Mouse (Mus musculus): ENCODE measurements around the gene Ptpn22. TPM values are rescaled to one million over a fixed set of nuclear protein-coding genes. Genes with fewer than 3 reads are reported as not detected.
A peak's percentile ranks its signal among the peaks of the same experiment; 100 is the strongest.

Ptpn22 gene
- polyA plus RNA-seq, 1 experiment, result 0.77 TPM

DNA sequence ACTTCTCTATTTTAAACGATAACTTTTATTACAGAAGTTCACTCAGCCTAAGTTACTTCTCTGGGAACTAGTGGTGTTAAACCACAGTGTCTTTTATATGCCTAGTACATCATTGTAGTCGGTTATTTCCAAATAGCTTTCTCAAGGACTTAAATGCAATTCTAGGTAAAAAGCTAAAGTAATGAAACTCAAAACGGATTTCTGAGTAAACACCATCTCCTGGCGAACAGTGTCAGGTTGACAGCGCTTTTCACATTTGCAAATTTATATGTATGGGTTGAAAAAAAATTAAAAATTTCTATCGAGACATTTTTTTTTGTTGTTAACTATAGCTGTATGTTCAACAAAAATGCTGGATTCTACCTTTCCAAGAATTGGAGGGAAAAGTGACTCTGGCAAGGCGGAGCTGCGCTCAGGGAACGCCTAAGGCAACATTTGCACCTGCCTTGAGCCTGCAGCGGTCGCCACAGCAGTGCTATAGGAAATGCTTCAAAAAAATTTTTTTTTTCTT is 53.9 kb downstream of the Ptpn22 start:
- Histone ChIP-seq H3K36me3 (ENCODE audit: control insufficient read depth, insufficient read depth, low read length) (peaks cover 7% of the 10 kb centered on the region), H3K4me1 (ENCODE audit: control insufficient read depth, insufficient read depth, low read length) (no peaks in the 10 kb centered on the region), H3K27me3 (ENCODE audit: control insufficient read depth, insufficient read depth, low read length) (no peaks in the 10 kb centered on the region), H3K27ac (ENCODE audit: control insufficient read depth, insufficient read depth, low read depth, low read length) (peak overlapping the region; percentile 97), H3K4me3 (ENCODE audit: control insufficient read depth, low read depth, low read length) (peak overlapping the region; percentile 100)
- TF ChIP-seq CTCF (IDR thresholded peaks at IDR 0.05; ENCODE audit: control insufficient read depth, insufficient read depth, insufficient replicate concordance, low read depth, low read length) (no peak), POLR2A (IDR thresholded peaks at IDR 0.05; ENCODE audit: control insufficient read depth, low read depth, low read length) (no peak)

- peak within 1 kb of the TSS; percentile 97 for H3K27ac ChIP-seq (ENCODE audit: control insufficient read depth, insufficient read depth, low read depth, low read length)
- H3K4me3 ChIP-seq (ENCODE audit: control insufficient read depth, low read depth, low read length), result peak within 1 kb of the TSS; percentile 100
- no peaks in the 10 kb centered on the region for H3K4me1 ChIP-seq (ENCODE audit: control insufficient read depth, insufficient read depth, low read length)
- H3K27me3 ChIP-seq (ENCODE audit: control insufficient read depth, insufficient read depth, low read length), result no peaks in the 10 kb centered on the region
- H3K36me3 ChIP-seq (ENCODE audit: control insufficient read depth, insufficient read depth, low read length), result peaks cover 7% of the 10 kb centered on the region
- peak; percentile 91 for TF ChIP-seq POLR2A (IDR thresholded peaks at IDR 0.05; ENCODE audit: control insufficient read depth, low read depth, low read length)
- TF ChIP-seq CTCF (IDR thresholded peaks at IDR 0.05; ENCODE audit: control insufficient read depth, insufficient read depth, insufficient replicate concordance, low read depth, low read length), result 0 out of 2 replicates have a peak, but pooled peaks have one; percentile 16
These were observed 54.5 kb downstream of the Ptpn22 start, which contains the start of gene Rsbn1 for GRCm38 (mm10) chr3:103914010-103914669. Gene Rsbn1, plus strand, starts transcription at chr3:103914120.

- H3K4me3 ChIP-seq (ENCODE audit: control insufficient read depth, low read depth, low read length), result peak overlapping the region; percentile 100
- no peaks in the 10 kb centered on the region for H3K4me1 ChIP-seq (ENCODE audit: control insufficient read depth, insufficient read depth, low read length)
- no peak for TF ChIP-seq CTCF (IDR thresholded peaks at IDR 0.05; ENCODE audit: control insufficient read depth, insufficient read depth, insufficient replicate concordance, low read depth, low read length)
- TF ChIP-seq POLR2A (IDR thresholded peaks at IDR 0.05; ENCODE audit: control insufficient read depth, low read depth, low read length), result no peak
- H3K27me3 ChIP-seq (ENCODE audit: control insufficient read depth, insufficient read depth, low read length), result no peaks in the 10 kb centered on the region
- peak overlapping the region; percentile 97 for H3K27ac ChIP-seq (ENCODE audit: control insufficient read depth, insufficient read depth, low read depth, low read length)
- H3K36me3 ChIP-seq (ENCODE audit: control insufficient read depth, insufficient read depth, low read length), result peaks cover 7% of the 10 kb centered on the region
These were observed 55.3 kb downstream of the Ptpn22 start for GRCm38 (mm10) chr3:103914732-103915508.

- peaks cover 7% of the 10 kb centered on the region for H3K36me3 ChIP-seq (ENCODE audit: control insufficient read depth, insufficient read depth, low read length)
- H3K4me3 ChIP-seq (ENCODE audit: control insufficient read depth, low read depth, low read length), result peak overlapping the region; percentile 100
- peak overlapping the region; percentile 97 for H3K27ac ChIP-seq (ENCODE audit: control insufficient read depth, insufficient read depth, low read depth, low read length)
- no peaks in the 10 kb centered on the region for H3K4me1 ChIP-seq (ENCODE audit: control insufficient read depth, insufficient read depth, low read length)
- TF ChIP-seq POLR2A (IDR thresholded peaks at IDR 0.05; ENCODE audit: control insufficient read depth, low read depth, low read length) (no peak), CTCF (IDR thresholded peaks at IDR 0.05; ENCODE audit: control insufficient read depth, insufficient read depth, insufficient replicate concordance, low read depth, low read length) (no peak)
- no peaks in the 10 kb centered on the region for H3K27me3 ChIP-seq (ENCODE audit: control insufficient read depth, insufficient read depth, low read length)
These were observed 55.9 kb downstream of the Ptpn22 start for GRCm38 (mm10) chr3:103915509-103915896.

DNA sequence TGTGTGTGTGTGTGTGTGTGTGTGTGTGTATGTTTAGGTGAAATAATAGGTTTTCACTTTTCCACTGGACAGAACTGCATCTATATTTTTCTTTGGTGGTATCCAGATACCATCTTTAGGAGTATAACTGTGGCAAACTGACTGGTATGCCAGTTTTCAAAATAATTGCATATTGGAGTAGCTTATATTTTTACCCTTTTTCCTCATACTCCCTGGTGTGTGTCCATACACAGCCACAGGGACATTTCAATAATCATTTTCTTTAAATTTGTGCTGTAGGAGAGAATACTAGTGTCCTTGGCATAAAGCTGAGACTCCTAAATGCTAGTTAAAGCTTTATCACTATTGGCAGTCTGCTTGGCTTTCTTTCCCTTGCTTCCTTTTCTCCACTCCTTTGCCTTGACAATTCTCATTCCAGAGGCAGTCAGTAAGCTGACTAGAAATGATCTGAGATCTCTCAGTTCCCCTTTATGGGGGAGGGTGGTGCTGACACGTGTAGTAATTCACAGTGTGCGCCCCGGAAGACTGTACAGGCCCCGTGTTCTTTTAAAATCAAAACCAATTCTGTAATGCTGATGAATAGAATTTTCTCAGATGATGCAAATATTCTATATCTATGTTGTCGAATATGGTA is 56.7 kb downstream of the Ptpn22 start:
- H3K27me3 ChIP-seq (ENCODE audit: control insufficient read depth, insufficient read depth, low read length), result no peaks in the 10 kb centered on the region
- no peaks in the 10 kb centered on the region for H3K4me1 ChIP-seq (ENCODE audit: control insufficient read depth, insufficient read depth, low read length)
- H3K36me3 ChIP-seq (ENCODE audit: control insufficient read depth, insufficient read depth, low read length), result peaks cover 7% of the 10 kb centered on the region
- peak overlapping the region; percentile 79 for H3K4me3 ChIP-seq (ENCODE audit: control insufficient read depth, low read depth, low read length)
- TF ChIP-seq POLR2A (IDR thresholded peaks at IDR 0.05; ENCODE audit: control insufficient read depth, low read depth, low read length) (no peak), CTCF (IDR thresholded peaks at IDR 0.05; ENCODE audit: control insufficient read depth, insufficient read depth, insufficient replicate concordance, low read depth, low read length) (no peak)
- H3K27ac ChIP-seq (ENCODE audit: control insufficient read depth, insufficient read depth, low read depth, low read length), result no peak overlapping the region

DNA sequence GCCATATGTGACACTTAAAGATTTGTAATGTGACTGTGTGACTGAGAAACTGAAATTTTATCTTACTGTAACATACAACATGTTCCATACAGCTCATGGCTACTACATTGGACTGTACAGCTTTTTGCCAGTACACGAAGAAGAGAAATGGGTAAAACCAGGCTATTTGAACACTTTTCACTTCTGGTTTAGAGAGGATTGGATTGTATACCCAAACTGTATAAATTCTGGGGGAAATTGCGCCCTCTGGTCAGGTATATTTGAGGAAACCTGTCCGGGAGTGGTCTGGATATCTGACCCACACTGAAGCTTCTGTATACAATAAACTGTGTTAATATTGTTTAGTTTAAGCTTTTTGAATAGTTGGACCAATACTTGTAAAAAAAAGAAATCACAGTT is 57.2 kb downstream of the Ptpn22 start:
- TF ChIP-seq POLR2A (IDR thresholded peaks at IDR 0.05; ENCODE audit: control insufficient read depth, low read depth, low read length) (no peak), CTCF (IDR thresholded peaks at IDR 0.05; ENCODE audit: control insufficient read depth, insufficient read depth, insufficient replicate concordance, low read depth, low read length) (no peak)
- no peak overlapping the region for H3K27ac ChIP-seq (ENCODE audit: control insufficient read depth, insufficient read depth, low read depth, low read length)
- H3K4me1 ChIP-seq (ENCODE audit: control insufficient read depth, insufficient read depth, low read length), result no peaks in the 10 kb centered on the region
- peaks cover 7% of the 10 kb centered on the region for H3K36me3 ChIP-seq (ENCODE audit: control insufficient read depth, insufficient read depth, low read length)
- peak overlapping the region; percentile 16; the same call in 1 of the 2 replicates for H3K4me3 ChIP-seq (ENCODE audit: control insufficient read depth, low read depth, low read length)
- no peaks in the 10 kb centered on the region for H3K27me3 ChIP-seq (ENCODE audit: control insufficient read depth, insufficient read depth, low read length)

- TF ChIP-seq POLR2A (IDR thresholded peaks at IDR 0.05; ENCODE audit: control insufficient read depth, low read depth, low read length), result no peak
- no peak for TF ChIP-seq CTCF (IDR thresholded peaks at IDR 0.05; ENCODE audit: control insufficient read depth, insufficient read depth, insufficient replicate concordance, low read depth, low read length)
- no peaks in the 10 kb centered on the region for H3K27me3 ChIP-seq (ENCODE audit: control insufficient read depth, insufficient read depth, low read length)
- no peak overlapping the region for H3K4me3 ChIP-seq (ENCODE audit: control insufficient read depth, low read depth, low read length)
- H3K36me3 ChIP-seq (ENCODE audit: control insufficient read depth, insufficient read depth, low read length), result peaks cover 3% of the 10 kb centered on the region
- no peaks in the 10 kb centered on the region for H3K4me1 ChIP-seq (ENCODE audit: control insufficient read depth, insufficient read depth, low read length)
- no peak overlapping the region for H3K27ac ChIP-seq (ENCODE audit: control insufficient read depth, insufficient read depth, low read depth, low read length)
These were observed 60.5 kb downstream of the Ptpn22 start for GRCm38 (mm10) chr3:103920094-103920493.

All from testis, adult 2 months (tissue).